Mouse (Mus musculus) Patski (cell line): ENCODE results near the gene Smarcd2. TPM values are rescaled to one million over a fixed set of nuclear protein-coding genes. Genes with fewer than 3 reads are reported as not detected.
A peak's percentile ranks its signal among the peaks of the same experiment; 100 is the strongest.

ENCODE experiments used
- ATAC-seq: fragments of 100-300 bp; one replicate; pipeline ENCODE4 v1.8.0; 2021
- CTCF ChIA-PET: fragments of 350-600 bp; sonication (Branson Sonifier 250); formaldehyde crosslinking; loops from one replicate; lab custom pipeline; 2022; ENCODE audit warnings: inconsistent platforms; lab: Charles Lee
- POLR2A ChIA-PET: fragments of 350-600 bp; sonication (Branson Sonifier 250); formaldehyde crosslinking; loops from one replicate; lab custom pipeline; 2022; ENCODE audit warnings: antibody characterized with exemption, inconsistent platforms; lab: Charles Lee
- DNase-seq: peaks from one replicate; pipeline ENCODE4 v3.0.0-alpha.2; 2011; ENCODE audit warnings: low read depth, low spot score
- H3K27me3 ChIP-seq: fragments of 371-371 bp; one replicate; pipeline ENCODE4 v1.5.1; 2021
- CTCF ChIP-seq: fragments of 100-300 bp; IDR thresholded peaks from one replicate; pipeline ENCODE4 v1.5.1; 2021
- in situ Hi-C: fragments of 300-500 bp; cut with MboI; formaldehyde crosslinking; loops from 3 replicates; pipeline ENCODE4 v1.11.1; 2018; ENCODE audit warnings: low pct_unique_long_range_greater_than_20kb, mixed read lengths
- polyA plus RNA-seq: library from polyadenylated mRNA; unstranded; gene quantifications from one replicate; pipeline ENCODE4 v1.2.3, GENCODE M21; 2021

Smarcd2 gene
- polyA plus RNA-seq: 56.4 TPM

DNA sequence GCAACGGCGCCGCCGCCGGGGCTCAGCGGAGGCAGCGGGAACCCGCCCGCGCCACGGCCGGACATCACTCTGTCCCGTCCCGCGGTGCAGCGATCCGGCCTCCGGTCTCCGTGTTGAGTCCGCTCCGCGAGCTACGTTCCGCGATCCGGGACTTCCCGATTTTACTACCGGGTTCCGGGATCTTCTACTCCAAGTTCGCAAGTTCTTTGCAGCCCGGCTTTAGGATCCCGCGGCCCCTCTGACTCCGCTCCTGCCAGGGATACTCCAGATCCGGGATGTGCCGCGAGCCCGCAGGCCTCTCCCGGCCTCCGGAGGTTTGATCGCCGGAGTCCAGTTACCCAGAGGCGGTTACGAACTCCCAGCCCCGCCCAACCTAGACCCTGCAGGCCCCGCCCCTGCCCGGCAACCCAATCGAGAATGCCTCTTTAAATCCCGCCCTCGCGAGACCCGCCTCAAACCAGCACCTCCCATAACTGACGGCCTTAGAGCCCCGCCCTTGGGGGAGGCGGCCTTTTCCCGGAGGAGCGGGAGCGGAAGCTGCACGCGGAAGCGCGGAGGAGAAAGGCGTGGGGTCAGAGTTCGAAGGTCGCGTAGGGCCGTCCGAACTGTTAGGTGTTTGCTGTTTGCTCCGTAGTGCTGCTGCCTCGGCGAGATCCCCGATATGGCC, at the start of gene Smarcd2:
Smarcd2 (minus strand) TSS at position 329 of the 667 bp plus-strand sequence.
- in situ Hi-C loops: no loop called here
- POLR2A ChIA-PET: interaction anchor here (1.3 to 1.4 kb wide), 2 partner anchors 10 to 19 kb away, joined by 3 to 4 read pairs; no protein-coding TSS in a partner anchor
- CTCF ChIA-PET: no interaction called here
- ATAC-seq (peak; percentile 84), DNase-seq (peak; percentile 95)
- no peak for TF ChIP-seq CTCF
- H3K27me3 ChIP-seq: no peaks in the 10 kb centered on the region

DNA sequence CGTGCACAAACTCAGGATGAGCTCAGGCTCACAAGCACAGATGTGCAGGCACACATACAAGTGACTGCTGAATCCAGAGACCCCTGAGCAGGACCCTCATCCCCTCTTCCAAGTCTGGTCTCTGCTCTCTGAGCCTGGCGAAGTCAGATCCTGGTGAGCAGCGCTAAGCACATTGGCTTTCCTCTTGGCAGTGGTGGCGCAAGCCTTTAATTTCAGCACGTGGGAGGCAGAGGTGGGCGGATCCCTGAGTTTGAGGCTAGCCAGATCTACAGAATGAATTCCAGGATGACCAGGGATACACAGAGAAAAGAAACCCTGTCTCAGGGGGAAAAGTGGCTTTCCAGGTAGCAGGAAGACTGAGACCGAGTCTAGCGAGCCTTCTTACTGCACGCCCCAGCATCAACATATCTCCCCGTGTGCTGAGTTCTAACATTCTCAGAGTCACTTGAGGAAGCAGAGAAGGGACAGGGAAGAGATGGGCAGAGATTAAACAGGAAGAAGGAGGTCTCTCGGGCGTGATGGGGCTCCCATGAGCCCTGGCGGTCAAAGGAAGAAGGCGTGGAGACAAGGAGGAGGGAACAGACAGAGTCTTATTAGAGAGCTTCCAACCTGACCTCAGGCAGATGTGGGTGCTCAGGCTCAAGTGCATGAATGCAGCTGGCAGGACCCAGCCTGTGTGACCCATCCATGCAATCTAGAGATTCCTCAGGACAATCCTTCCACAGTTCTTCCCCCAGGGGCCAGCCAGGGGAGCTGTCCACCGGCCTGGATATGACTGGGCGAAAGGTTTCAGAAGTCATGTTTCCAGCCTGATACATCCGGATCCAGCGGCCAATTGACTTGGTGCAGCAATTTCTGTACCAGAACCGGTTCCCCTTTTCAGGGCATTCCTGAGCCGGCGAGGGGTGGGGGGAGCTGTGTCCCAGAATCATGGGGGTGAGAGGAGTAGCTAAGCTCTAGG, 45.9 kb upstream of the Smarcd2 start:
- ChIA-PET CTCF (interaction anchor here (1.1 to 1.3 kb wide), 2 partner anchors 11 to 16 kb away, joined by 3 read pairs; no protein-coding TSS in a partner anchor), POLR2A (no interaction called here)
- in situ Hi-C loops: no loop called here
- H3K27me3 ChIP-seq: no peaks in the 10 kb centered on the region
- ATAC-seq (no peak), DNase-seq (no peak)
- no peak for TF ChIP-seq CTCF

DNA sequence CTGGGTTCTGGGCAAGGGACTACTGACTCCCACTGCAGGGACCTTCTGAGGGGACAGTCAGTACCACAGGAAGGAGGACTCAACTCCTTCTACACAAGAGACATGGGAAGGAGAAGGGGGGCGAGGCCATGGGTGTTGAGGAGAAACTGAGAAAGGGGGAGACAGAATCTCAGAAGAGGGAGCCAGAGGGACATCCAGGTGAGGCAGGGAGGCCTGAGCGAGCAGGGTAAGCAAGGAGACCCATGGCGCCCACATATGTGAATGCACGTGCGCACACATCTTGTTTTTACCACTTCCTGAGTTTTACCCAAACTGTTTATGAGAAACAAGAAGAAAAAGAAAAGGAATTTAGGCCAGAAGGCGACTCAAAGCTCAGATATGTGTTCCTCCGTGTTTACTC, 45.0 kb upstream of the Smarcd2 start:
- ATAC-seq (no peak), DNase-seq (no peak)
- ChIA-PET POLR2A (no interaction called here), CTCF (interaction anchor here (1.1 kb wide), 1 partner anchor 12 kb away, joined by 3 read pairs; no protein-coding TSS in a partner anchor)
- H3K27me3 ChIP-seq: no peaks in the 10 kb centered on the region
- in situ Hi-C loops: no loop called here
- TF ChIP-seq CTCF: no peak

DNA sequence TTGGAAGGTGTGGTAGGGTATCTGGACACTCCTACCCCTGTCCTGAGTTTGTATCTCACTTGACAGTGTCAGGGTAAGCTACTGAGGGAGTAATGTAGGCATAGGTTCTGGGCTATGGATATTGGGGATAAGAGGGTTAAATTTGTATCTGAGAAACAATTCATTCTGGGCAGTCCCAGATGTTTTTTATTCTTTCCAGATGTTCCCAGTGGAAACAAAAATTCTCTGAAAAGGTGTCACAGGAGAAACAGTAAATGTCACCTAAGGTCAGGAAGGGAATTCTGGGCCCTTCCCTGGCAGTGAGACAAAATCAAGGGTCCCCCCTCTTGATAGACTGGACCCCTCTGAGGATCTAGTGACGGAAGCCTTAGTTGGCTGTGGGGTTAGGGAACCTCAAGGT, 43.6 kb upstream of the Smarcd2 start:
- no peak for TF ChIP-seq CTCF
- ChIA-PET CTCF (interaction anchor here (1.5 kb wide), 1 partner anchor 13 kb away, joined by 5 read pairs; no protein-coding TSS in a partner anchor), POLR2A (interaction anchor here (0.7 kb wide), 1 partner anchor 365 kb away, joined by 4 read pairs; no protein-coding TSS in a partner anchor)
- in situ Hi-C loops: no loop called here
- H3K27me3 ChIP-seq: no peaks in the 10 kb centered on the region
- DNase-seq (no peak), ATAC-seq (no peak)

DNA sequence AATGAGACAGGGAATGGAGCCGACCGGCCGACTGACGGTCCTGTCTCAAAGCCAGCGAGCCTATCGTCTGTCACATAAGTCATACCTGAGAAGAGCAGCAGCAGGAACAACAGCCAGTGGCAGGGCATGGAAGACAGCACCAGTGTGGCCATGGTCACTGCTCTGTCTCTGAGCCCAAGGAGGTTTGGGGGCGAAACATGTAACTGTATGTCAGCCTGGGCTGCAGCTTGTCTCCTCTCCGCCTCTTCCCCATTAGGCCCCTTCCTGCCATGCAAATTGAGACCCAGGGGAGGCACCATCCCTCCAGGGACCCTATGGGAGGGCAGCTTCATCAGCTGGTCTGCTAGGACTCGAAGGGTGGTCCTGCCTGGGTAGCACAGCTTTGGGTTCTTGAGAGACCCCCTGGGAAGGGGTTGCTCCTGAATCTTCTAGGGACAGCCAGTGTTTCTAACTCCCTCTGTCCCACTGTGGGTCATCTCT, 41.6 kb upstream of the Smarcd2 start, which contains the start of gene Cd79b:
Cd79b (minus strand) TSS at position 430 of the 480 bp plus-strand sequence.
- no peaks in the 10 kb centered on the region for H3K27me3 ChIP-seq
- POLR2A ChIA-PET: no interaction called here
- CTCF ChIA-PET: interaction anchor here (0.9 to 1.3 kb wide), 3 partner anchors 10 to 52 kb away, joined by 3 to 4 read pairs (median 3); no protein-coding TSS in a partner anchor
- no peak for DNase-seq
- ATAC-seq: no peak
- TF ChIP-seq CTCF: no peak
- in situ Hi-C loops: no loop called here

DNA sequence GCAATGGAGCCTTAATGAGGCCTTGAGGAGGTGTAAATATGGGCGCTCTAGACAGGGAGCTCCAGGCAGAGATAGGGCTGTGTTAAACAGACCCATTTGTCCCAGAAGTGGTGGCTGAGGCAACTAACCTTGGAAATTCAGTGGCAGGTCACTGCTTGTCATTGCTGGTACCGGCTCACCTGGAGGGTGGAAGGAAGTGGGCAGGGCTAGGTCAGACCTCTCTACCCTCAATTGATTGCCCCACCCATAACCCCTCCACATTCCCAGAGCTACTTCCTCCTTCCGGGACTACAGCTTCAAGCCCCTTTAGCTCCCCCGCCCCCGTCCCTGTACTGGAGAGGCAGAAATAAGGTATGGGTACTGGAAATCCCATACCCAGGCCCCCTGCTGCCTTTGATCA, 40.8 kb upstream of the Smarcd2 start:
- POLR2A ChIA-PET: no interaction called here
- no peak for TF ChIP-seq CTCF
- no peaks in the 10 kb centered on the region for H3K27me3 ChIP-seq
- no peak for ATAC-seq
- no peak for DNase-seq
- in situ Hi-C loops: no loop called here
- CTCF ChIA-PET: interaction anchor here (0.9 to 1.9 kb wide), 4 partner anchors 11 to 53 kb away, joined by 3 to 7 read pairs (median 4); no protein-coding TSS in a partner anchor

DNA sequence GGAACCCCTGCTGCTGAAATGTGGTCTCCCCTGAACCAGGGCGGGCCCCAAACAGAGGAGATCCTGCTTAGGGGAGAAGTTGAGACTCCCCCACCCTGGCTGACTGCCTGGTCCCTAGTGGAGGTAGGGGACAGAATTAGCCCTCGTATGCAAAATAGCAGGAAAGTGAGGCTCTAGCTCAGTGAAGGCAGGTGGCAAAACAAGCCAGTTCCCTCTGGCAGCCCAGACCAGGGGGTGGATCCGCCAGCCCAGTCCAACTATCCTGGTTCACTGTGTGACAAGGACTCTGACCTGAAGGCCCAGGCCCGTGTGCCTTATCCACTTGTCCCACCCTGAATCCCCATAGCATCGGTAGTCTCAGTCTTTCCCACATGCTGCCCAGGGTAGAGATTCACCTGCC, 37.4 kb upstream of the Smarcd2 start:
- no peak for TF ChIP-seq CTCF
- ATAC-seq: no peak
- DNase-seq: no peak
- ChIA-PET POLR2A (no interaction called here), CTCF (no interaction called here)
- no peaks in the 10 kb centered on the region for H3K27me3 ChIP-seq
- in situ Hi-C loops: no loop called here

DNA sequence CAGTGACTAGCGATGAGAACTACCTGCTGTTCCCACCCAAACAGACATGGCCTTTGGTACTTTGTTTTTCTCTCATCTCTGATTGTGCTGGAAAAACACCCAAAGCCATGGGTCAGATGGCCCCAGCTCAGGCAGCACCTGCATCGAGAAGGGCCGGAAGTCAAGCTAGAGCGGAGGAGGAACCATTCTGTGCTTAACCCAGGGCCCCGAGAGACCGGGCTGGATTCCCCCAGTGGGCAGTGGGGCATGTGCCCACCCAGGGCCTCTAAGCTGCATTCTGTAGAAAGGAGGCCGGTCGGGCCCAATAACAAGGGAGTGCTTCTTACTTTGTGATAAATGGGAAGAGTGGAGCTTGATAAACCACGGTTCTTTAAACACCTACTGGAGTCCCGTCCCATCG, 35.4 kb upstream of the Smarcd2 start:
- CTCF ChIA-PET: interaction anchor here (1.4 kb wide), 1 partner anchor 17 kb away, joined by 4 read pairs; no protein-coding TSS in a partner anchor
- H3K27me3 ChIP-seq: no peaks in the 10 kb centered on the region
- no peak for TF ChIP-seq CTCF
- ATAC-seq (no peak), DNase-seq (no peak)
- POLR2A ChIA-PET: interaction anchor here (0.6 kb wide), 1 partner anchor 80 kb away, joined by 4 read pairs; no protein-coding TSS in a partner anchor
- in situ Hi-C loops: no loop called here

DNA sequence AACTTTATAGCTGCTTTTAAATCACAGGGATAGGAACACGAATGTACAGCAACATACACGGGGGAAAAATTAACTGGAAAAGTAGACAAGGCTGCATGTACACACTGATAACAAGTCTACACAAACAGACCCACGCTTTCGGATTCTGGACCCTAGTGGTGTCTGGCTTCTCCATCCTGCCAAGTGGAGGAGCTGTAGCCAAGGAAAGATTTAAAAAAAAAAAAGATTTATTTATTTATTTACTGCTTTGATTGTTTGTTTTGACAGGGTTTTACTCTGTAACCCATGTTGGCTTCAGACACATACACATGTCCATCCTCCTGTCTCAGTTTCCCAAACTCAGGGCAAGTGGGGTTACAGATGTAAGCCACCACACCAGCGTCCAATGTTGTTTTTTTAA, 34.7 kb upstream of the Smarcd2 start:
- ATAC-seq (no peak), DNase-seq (no peak)
- POLR2A ChIA-PET: no interaction called here
- H3K27me3 ChIP-seq: no peaks in the 10 kb centered on the region
- CTCF ChIA-PET: interaction anchor here (1.0 to 1.4 kb wide), 2 partner anchors 18 to 184 kb away, joined by 3 to 4 read pairs; no protein-coding TSS in a partner anchor
- no peak for TF ChIP-seq CTCF
- in situ Hi-C loops: no loop called here

DNA sequence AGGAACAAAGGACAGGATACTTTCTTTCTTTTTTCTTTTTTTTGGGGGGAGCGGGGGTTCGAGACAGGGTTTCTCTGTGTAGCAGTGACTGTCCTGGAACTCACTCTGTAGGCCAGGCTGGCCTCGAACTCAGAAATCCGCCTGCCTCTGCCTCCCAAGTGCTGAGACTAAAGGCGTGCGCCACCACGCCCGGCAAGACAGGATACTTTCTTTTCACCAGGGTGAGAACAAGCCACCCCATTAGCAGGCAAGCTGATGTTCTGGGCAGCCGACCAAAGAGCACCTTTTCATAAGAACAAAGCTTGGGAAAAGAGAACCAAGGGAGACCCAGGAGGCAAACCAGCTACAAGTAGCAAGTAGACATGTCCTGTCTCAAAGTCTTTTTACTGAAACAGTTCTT, 34.0 kb upstream of the Smarcd2 start:
- in situ Hi-C loops: no loop called here
- H3K27me3 ChIP-seq: no peaks in the 10 kb centered on the region
- CTCF ChIA-PET: interaction anchor here (1.0 to 1.4 kb wide), 2 partner anchors 18 to 185 kb away, joined by 3 to 4 read pairs; no protein-coding TSS in a partner anchor
- POLR2A ChIA-PET: no interaction called here
- no peak for ATAC-seq
- no peak for TF ChIP-seq CTCF
- no peak for DNase-seq
